ENCODE assay signal across 9 mouse cellular contexts in the genomic region with DNA sequence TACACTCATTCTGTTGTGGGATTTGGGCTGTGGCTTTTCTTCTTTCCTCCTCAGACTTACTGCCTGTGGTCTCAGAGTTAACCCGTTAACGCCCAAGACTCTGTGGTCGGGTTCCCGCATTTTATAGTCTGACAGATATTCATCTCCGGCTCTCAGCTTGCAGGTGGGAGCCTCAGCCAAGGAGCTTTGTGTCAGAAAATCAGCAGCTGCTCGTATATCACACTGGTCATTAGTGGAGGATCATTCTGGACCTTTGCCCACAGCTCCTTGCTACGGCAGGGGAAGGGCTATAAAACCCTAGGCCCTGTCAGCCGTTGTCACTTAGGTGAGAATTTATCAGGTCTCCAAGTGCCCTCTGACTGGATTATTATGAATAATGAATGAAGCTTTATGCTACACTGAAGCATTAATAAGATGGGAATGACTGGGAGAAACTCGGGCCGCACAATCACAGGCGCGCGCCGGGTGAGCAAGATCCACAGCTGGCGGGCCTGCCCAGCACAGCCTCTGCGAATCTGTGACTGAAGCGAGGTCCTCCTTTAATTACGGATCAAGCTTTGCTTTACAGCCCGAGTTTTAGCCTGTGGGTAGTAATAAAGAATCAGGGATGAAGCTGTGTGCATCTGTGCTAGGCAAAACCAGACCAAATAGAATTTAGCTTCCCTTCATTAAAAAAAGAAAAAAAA.
DNase-seq lines count a peak whose midpoint lies in the region; ATAC-seq and TF ChIP-seq lines count a peak whose summit lies in the region.
"Had no signal": no experiment of that assay in that cellular context is flagged by ENCODE, and none has a peak within 500 bp of the region (broad histone marks: within the 10 kb centered on the region; RNA-seq: fewer than 3 reads in every experiment).

No protein-coding gene starts in this region.

- H3K4me3 ChIP-seq in embryonic facial prominence, embryonic 14.5 days (ENCODE audit: low read depth, low read length) = no peak overlapping the region
- H3K4me3 ChIP-seq in embryonic facial prominence, embryonic 10.5 days = no peak overlapping the region
- H3K4me3 ChIP-seq in C2C12 (ENCODE audit: insufficient read depth, poor library complexity, severe bottlenecking) = no peak overlapping the region
- H3K4me3 ChIP-seq in forebrain, embryonic 13.5 days = 0 out of 2 replicates have a peak overlapping the region, but pooled peaks have one; percentile 11
- no peak overlapping the region for H3K4me3 ChIP-seq in liver, embryonic 12.5 days
- H3K4me3 ChIP-seq in lung, adult 2 months (replicated peaks; ENCODE audit: extremely low read depth, low read depth, low read length) = no peak overlapping the region

- no peak overlapping the region for H3K27ac ChIP-seq in embryonic facial prominence, embryonic 14.5 days (replicated peaks; ENCODE audit: low read depth, low read length)
- no peak overlapping the region for H3K27ac ChIP-seq in embryonic facial prominence, embryonic 10.5 days (replicated peaks)
- H3K27ac ChIP-seq in forebrain, embryonic 13.5 days = peak overlapping the region; percentile 65
- H3K27ac ChIP-seq in liver, embryonic 12.5 days = no peak overlapping the region

- no peak overlapping the region for H3K9ac ChIP-seq in embryonic facial prominence, embryonic 14.5 days (ENCODE audit: low read depth, low read length)
- H3K9ac ChIP-seq in forebrain, embryonic 13.5 days = peak overlapping the region; percentile 48; the same call in 1 of the 2 replicates
- no peak overlapping the region for H3K9ac ChIP-seq in liver, embryonic 12.5 days

- no peak for TF ChIP-seq CTCF in C2C12 (IDR thresholded peaks at IDR 0.05; ENCODE audit: control insufficient read depth, insufficient read depth, insufficient read length)
- no peak for TF ChIP-seq CTCF in lung, adult 2 months (IDR thresholded peaks at IDR 0.05; ENCODE audit: insufficient read depth, low read length)

- no peak overlapping the region for H3K4me2 ChIP-seq in embryonic facial prominence, embryonic 14.5 days (ENCODE audit: low read depth, low read length)
- peak overlapping the region; percentile 53 for H3K4me2 ChIP-seq in forebrain, embryonic 13.5 days
- H3K4me2 ChIP-seq in liver, embryonic 12.5 days = no peak overlapping the region

- DNase-seq in embryonic facial prominence, embryonic 14.5 days (ENCODE audit: low spot score) = peak; percentile 22
- DNase-seq in embryonic facial prominence, embryonic 10.5 days (ENCODE audit: low spot score) = no peak
- DNase-seq in mesoderm, embryonic 11.5 days (ENCODE audit: low read depth, low spot score) = peak; percentile 84
- DNase-seq in lung, adult 2 months = no peak

- TF ChIP-seq POLR2A in lung, adult 2 months (IDR thresholded peaks at IDR 0.05; ENCODE audit: borderline replicate concordance, extremely low read depth, low read depth, low read length) = no peak

- H3K27me3 ChIP-seq in embryonic facial prominence, embryonic 14.5 days (replicated peaks; ENCODE audit: control insufficient read depth, insufficient read depth, low read length) = no peaks in the 10 kb centered on the region
- H3K27me3 ChIP-seq in embryonic facial prominence, embryonic 10.5 days (replicated peaks; ENCODE audit: low read depth, poor library complexity, severe bottlenecking) = no peaks in the 10 kb centered on the region
- no peaks in the 10 kb centered on the region for H3K27me3 ChIP-seq in C2C12 (ENCODE audit: control insufficient read depth, insufficient read depth, insufficient read length)
- H3K27me3 ChIP-seq in forebrain, embryonic 13.5 days = no peaks in the 10 kb centered on the region
- no peaks in the 10 kb centered on the region for H3K27me3 ChIP-seq in liver, embryonic 12.5 days (replicated peaks)
- H3K27me3 ChIP-seq: CH12.LX had no signal

- WGBS in embryonic facial prominence, embryonic 14.5 days = 60% methylated on average over 19 of the region's 19 CpGs
- WGBS in embryonic facial prominence, embryonic 10.5 days = 74% methylated on average over 19 of the region's 19 CpGs
- 25% methylated on average over 19 of the region's 19 CpGs for WGBS in forebrain, embryonic 13.5 days
- 48% methylated on average over 19 of the region's 19 CpGs for WGBS in liver, embryonic 12.5 days (ENCODE audit: insufficient replicate concordance)
- 51% methylated on average over 19 of the region's 19 CpGs for whole genome bisulfite sequencing in lung, adult 2 months

- H3K36me3 ChIP-seq in embryonic facial prominence, embryonic 14.5 days (ENCODE audit: control insufficient read depth, insufficient read depth, low read length) = no peaks in the 10 kb centered on the region
- no peaks in the 10 kb centered on the region for H3K36me3 ChIP-seq in embryonic facial prominence, embryonic 10.5 days (replicated peaks)
- no peaks in the 10 kb centered on the region for H3K36me3 ChIP-seq in C2C12 (ENCODE audit: control insufficient read depth, insufficient read depth)
- H3K36me3 ChIP-seq in forebrain, embryonic 13.5 days (ENCODE audit: poor library complexity, severe bottlenecking) = no peaks in the 10 kb centered on the region
- H3K36me3 ChIP-seq in liver, embryonic 12.5 days = no peaks in the 10 kb centered on the region

- H3K9me3 ChIP-seq in embryonic facial prominence, embryonic 14.5 days (ENCODE audit: control insufficient read depth, low read length) = no peaks in the 10 kb centered on the region
- no peaks in the 10 kb centered on the region for H3K9me3 ChIP-seq in embryonic facial prominence, embryonic 10.5 days
- no peaks in the 10 kb centered on the region for H3K9me3 ChIP-seq in forebrain, embryonic 13.5 days (replicated peaks)
- no peaks in the 10 kb centered on the region for H3K9me3 ChIP-seq in liver, embryonic 12.5 days (replicated peaks)

- no peaks in the 10 kb centered on the region; the same call in 1 of the 2 replicates for H3K4me1 ChIP-seq in embryonic facial prominence, embryonic 14.5 days (ENCODE audit: control insufficient read depth, insufficient read depth, low read length)
- 0 out of 2 replicates have a peak, but pooled peaks cover 2% of the 10 kb centered on the region for H3K4me1 ChIP-seq in embryonic facial prominence, embryonic 10.5 days
- H3K4me1 ChIP-seq in forebrain, embryonic 13.5 days = peaks cover 14% of the 10 kb centered on the region
- H3K4me1 ChIP-seq in liver, embryonic 12.5 days = no peaks in the 10 kb centered on the region
- H3K4me1 ChIP-seq in lung, adult 2 months (ENCODE audit: control insufficient read depth, insufficient read depth, low read length) = no peaks in the 10 kb centered on the region

- H3K79me3 ChIP-seq in C2C12 (ENCODE audit: low read depth) = no peaks in the 10 kb centered on the region

- H3K79me2 ChIP-seq in C2C12 (ENCODE audit: control insufficient read depth, insufficient read depth) = no peaks in the 10 kb centered on the region

- H3ac ChIP-seq in C2C12 (ENCODE audit: control insufficient read depth, insufficient read length, low read depth) = no peak overlapping the region

- ATAC-seq in embryonic facial prominence, embryonic 14.5 days (ENCODE audit: low read depth) = peak; percentile 63; the same call in 1 of the 2 replicates
- ATAC-seq in forebrain, embryonic 13.5 days = peak; percentile 85
- no peak for ATAC-seq in liver, embryonic 12.5 days
- ATAC-seq in megakaryocyte, adult 5-6 weeks (ENCODE audit: poor library complexity, severe bottlenecking) = no peak

TF ChIP-seq in C2C12, 6 proteins besides CTCF, POLR2A, EP300 and RAD21:
- TF ChIP-seq FOSL1 (IDR thresholded peaks at IDR 0.05; ENCODE audit: insufficient read depth, low read length, poor library complexity, severe bottlenecking) (no peak), MYOD1 (IDR thresholded peaks at IDR 0.05; ENCODE audit: control insufficient read depth, insufficient read length, low read depth) (peak; percentile 14), MYOG (IDR thresholded peaks at IDR 0.05; ENCODE audit: control insufficient read depth, extremely low read depth, insufficient read length) (no peak), MAX (IDR thresholded peaks at IDR 0.05) (no peak), USF1 (IDR thresholded peaks at IDR 0.05; ENCODE audit: low read depth) (no peak)

Comparison
In these comparisons a context has a peak if more than half of its experiments do, and no peak if none do; other contexts are left out.
1. DNase-seq: peak in embryonic facial prominence, embryonic 14.5 days (single experiment) and mesoderm, embryonic 11.5 days (single experiment); none in embryonic facial prominence, embryonic 10.5 days (single experiment) and lung, adult 2 months (single experiment).
2. ATAC-seq: peak in embryonic facial prominence, embryonic 14.5 days (single experiment) and forebrain, embryonic 13.5 days (single experiment); none in liver, embryonic 12.5 days (single experiment) and megakaryocyte, adult 5-6 weeks (single experiment).